Mouse (Mus musculus) layer of hippocampus, adult 2 months (tissue): Measurements from ENCODE around the gene Synpo2. TPM values are rescaled to one million over a fixed set of nuclear protein-coding genes. Genes with fewer than 3 reads are reported as not detected.
A peak's percentile ranks its signal among the peaks of the same experiment; 100 is the strongest.

Experiments
- DNase-seq, 2 experiments: peaks; one replicate each; pipeline ENCODE4 v3.0.0; 2022; ENCODE audit warnings: low spot score in 2 of 2
- H3K27ac ChIP-seq: fragments of 200-600 bp; 2 replicates; pipeline ENCODE4 v1.8.1; 2022
- H3K4me3 ChIP-seq: fragments of 200-600 bp; 2 replicates; pipeline ENCODE4 v1.8.1; 2022; ENCODE audit warnings: mild to moderate bottlenecking
- CTCF ChIP-seq: fragments of 200-600 bp; conservative IDR thresholded peaks from 2 replicates; pipeline ENCODE4 v1.8.1; 2022; ENCODE audit warnings: antibody characterized with exemption, mild to moderate bottlenecking, moderate library complexity
- long read RNA-seq, 2 experiments: library from polyadenylated mRNA; stranded (forward); transcript quantifications; one replicate each; pipeline ENCODE4 v2.0.0; 2021; ENCODE audit warnings: borderline mapping rate in 2 of 2
- total RNA-seq, 2 experiments: library from RNA; stranded (reverse); gene quantifications; 2 replicates each; pipeline ENCODE4 v1.2.3; 2021

Gene Synpo2
- total RNA-seq: 1 to 10 TPM; 3.4 to 3.7 TPM
- long read RNA-seq, experiment 1: 0 reads
- long read RNA-seq, experiment 2, full-length matches to known transcripts: 1 of 2 reads
- long read RNA-seq, experiment 2, partial matches to known transcripts: 0 of 2 reads
- long read RNA-seq, experiment 2, other reads (novel, unspliced or antisense): 1 of 2 reads

DNA sequence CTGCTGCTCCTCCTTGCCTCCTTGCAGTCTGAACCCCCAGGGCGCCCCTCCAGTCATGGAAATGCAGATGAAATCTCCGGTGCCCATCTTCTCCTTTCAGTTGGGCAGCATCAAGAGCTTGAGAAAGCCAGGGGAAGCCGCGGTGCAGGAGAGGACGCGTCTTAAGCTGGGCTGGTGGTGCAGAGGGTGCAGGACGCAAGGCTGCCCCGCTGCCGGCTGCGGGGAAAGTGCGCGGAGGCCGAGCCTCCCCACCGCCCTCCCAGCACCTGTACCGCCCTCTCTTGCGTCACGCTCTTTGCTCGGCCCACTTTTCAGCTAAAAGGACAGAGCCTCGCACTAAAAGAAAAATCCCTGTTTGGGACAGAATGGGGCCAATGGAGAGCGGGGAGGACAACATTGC lies at the start of gene Synpo2:
TSS of gene Synpo2 (minus strand) at position 229 of the 400 bp plus-strand sequence.
- H3K27ac ChIP-seq: peak within 1 kb of the TSS; percentile 39; the same call in 1 of the 2 replicates
- peak; percentile 23 to 40 for DNase-seq
- TF ChIP-seq CTCF: no peak
- H3K4me3 ChIP-seq: peak within 1 kb of the TSS; percentile 67

DNA sequence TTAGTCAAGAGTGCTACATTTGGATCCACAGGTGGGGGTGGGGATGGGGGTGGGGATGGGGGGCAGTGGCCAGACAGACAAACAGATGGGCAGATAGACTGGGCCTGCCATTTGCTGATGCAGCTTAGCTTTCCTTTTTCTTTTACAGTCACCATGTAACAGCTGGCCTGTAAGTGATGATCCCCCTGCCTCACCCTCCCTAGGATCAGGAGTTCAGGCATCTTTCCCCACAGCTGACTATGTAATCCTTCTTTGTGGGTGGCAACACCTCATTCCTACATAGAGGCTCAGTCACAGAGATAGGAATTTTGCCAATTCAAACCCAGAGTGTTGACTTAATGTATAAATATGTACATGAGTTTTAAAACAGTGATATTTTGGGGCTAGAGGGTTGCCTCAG lies 49.7 kb upstream of the Synpo2 start:
- Histone ChIP-seq H3K27ac (no peak overlapping the region), H3K4me3 (no peak overlapping the region)
- no peak for DNase-seq
- TF ChIP-seq CTCF: no peak

DNA sequence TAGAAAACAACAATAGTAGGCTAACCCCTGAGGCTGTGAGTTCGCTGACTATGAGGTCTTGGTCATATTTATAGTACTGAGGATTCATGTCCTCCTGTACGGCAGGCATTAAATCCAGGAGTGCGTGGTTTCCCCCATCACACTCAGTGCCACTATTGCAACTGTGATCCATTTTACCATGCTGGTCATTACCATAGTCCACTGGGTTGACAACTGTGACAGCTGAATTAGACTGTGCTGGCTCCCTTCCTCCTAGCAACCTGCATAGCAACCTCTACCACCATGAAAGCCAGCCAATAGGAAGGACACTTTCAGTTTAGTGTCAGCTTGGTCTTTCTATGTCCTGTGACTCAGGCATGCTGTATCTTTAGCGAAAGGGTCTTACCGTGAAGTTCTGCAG lies 48.3 kb upstream of the Synpo2 start:
- no peak for DNase-seq
- Histone ChIP-seq H3K4me3 (no peak overlapping the region), H3K27ac (no peak overlapping the region)
- TF ChIP-seq CTCF: no peak

DNA sequence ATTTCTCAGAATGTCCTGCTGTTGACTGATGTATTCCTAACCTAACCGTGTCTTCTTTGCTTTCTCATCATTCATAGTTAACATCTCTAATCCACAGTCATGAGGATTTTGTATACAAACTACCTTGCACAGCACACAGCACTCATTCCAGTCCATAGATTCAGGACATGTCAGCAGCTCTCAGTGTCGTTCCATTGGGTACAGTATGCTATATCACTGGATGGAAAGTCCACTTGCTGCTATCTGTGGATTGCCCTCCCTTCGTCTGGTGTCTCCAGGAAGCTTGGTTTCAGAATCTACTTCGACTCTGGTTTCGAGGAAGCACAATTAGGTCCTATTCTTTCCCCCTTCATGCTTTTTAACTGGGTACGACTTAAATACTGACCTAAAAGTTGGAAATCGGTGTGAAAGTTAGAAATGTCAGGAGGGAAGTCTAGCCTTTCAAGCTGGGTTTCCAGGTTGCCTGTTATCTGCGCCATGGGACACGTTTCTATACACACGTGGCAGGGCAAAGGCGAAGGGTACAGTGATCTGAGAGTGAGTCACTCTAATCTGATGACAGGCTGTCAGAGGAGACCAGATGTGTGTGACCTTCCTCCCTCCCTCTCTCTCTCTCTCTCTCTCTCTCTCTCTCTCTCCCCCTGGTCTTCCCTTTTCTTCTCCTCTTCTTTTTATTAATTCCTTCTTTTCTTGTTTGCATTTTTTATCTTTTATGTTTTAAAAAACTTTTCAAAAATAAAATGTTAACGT lies 47.1 kb upstream of the Synpo2 start:
- TF ChIP-seq CTCF: no peak
- no peak overlapping the region for H3K4me3 ChIP-seq
- no peak for DNase-seq
- no peak overlapping the region for H3K27ac ChIP-seq

DNA sequence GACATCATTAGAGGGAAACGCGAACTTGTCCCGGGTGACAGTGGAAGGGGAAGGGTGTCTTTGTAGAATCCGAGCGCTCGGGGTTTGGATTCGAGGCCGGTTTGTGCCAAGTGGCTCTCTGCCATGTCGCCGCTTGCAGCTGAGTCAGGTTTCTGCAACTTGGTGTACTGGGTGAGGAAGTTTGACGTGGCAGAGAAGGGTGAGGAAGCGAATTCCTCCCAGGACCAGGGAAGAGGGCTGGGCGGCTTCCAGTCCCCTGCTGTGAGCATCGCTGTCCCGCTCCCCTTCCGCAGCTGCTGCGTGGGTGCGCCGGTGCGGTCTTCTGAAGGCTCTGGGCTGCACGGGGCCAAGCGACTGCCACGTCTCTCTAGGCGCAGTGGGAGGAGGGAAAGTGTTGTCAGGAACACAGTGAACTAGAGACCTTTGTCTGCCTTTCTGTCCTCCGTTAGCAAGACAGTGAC lies 31.8 kb upstream of the Synpo2 start:
- H3K27ac ChIP-seq: peak overlapping the region; percentile 93
- no peak for TF ChIP-seq CTCF
- peak overlapping the region; percentile 81 for H3K4me3 ChIP-seq
- DNase-seq: peak; percentile 26 to 47

DNA sequence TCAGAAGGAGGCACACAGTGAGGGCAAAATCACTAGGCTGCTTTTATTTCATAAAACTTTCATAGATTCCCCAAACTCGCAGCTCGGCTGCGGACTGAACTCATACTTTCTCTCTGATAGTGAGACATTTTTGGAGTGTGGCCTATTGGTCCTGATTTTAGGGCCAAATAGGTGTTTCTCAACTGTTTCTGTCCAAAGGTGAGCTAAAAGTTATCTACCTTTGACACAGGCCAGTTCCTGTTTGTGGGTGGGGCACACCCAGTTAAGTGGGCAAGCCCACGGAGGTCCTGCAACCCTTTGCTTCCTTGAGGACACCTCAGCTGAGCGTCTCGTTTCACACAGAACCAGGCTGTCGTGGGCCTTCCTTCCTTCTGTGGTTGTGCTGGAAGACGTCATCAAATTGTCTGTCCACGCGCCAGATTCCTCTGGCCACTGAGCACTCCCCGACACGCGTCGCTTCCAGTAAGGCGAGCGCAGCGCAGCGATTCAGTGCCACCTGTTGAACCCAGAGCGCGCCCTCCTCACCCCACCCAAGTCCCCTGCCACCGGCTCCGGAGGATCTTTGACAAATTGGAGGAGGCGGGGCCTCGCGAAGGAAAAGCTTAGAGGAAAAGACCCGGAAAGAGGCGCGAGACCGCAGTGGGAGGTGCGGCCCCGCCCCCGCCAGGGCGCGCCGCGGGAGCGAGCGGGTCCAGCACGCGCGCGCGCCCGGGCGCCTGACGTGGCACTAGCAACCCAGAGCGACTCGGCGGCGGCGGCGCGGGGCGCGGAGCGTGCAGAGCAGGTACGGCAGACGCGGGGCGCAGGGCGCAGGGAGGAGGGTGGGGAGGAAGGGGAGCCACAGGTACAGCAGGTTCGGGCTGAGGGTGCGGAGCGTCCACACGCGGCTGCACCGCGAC lies 31.1 kb upstream of the Synpo2 start, which contains the start of gene Sec24d:
TSS of gene Sec24d (plus strand) at position 703 of the 899 bp plus-strand sequence.
- Histone ChIP-seq H3K27ac (peak within 1 kb of the TSS; percentile 93), H3K4me3 (peak within 1 kb of the TSS; percentile 81)
- DNase-seq: peak; percentile 77 to 78
- no peak for TF ChIP-seq CTCF

DNA sequence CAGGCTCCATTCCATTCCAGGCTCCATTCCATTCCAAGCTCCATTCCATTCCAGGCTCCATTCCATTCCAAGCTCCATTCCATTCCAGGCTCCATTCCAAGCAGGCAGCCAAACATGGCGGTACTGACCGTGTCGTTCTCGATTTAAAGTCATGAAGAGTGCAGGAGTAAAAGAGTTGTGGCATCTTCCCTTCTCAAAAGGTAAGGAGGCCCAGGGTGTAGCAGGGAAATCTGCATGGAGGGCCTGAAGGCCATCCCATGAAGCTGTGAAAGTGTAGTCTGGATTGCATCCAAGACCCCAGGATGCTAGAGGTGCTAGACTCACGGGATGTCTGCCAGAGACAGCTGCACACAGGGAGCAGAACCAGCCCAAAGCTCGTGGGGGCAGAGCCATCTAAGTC lies 28.8 kb upstream of the Synpo2 start:
- H3K27ac ChIP-seq: peak overlapping the region; percentile 65
- no peak for TF ChIP-seq CTCF
- peak overlapping the region; percentile 54 for H3K4me3 ChIP-seq
- DNase-seq: peak; percentile 8 to 36

DNA sequence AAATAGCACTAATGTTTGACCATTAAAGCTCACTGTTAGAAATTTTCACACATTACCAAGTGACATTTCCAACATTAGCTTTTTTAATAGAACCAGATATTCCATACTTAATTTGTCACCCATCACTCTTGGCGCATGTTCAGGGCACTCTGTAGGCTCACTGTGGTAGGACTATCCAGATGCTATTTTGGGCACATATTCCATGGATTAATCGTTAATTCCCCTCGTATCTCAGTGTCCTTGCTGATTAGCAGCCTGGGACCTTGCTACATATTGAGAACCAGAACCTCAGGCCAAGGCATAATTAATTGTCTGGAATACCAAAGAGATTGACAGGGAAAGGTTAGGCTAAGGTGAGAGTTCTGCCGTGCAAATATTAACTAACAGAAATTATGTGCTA lies 22.8 kb upstream of the Synpo2 start:
- Histone ChIP-seq H3K4me3 (no peak overlapping the region), H3K27ac (peak overlapping the region; percentile 46)
- DNase-seq: no peak
- TF ChIP-seq CTCF: no peak

DNA sequence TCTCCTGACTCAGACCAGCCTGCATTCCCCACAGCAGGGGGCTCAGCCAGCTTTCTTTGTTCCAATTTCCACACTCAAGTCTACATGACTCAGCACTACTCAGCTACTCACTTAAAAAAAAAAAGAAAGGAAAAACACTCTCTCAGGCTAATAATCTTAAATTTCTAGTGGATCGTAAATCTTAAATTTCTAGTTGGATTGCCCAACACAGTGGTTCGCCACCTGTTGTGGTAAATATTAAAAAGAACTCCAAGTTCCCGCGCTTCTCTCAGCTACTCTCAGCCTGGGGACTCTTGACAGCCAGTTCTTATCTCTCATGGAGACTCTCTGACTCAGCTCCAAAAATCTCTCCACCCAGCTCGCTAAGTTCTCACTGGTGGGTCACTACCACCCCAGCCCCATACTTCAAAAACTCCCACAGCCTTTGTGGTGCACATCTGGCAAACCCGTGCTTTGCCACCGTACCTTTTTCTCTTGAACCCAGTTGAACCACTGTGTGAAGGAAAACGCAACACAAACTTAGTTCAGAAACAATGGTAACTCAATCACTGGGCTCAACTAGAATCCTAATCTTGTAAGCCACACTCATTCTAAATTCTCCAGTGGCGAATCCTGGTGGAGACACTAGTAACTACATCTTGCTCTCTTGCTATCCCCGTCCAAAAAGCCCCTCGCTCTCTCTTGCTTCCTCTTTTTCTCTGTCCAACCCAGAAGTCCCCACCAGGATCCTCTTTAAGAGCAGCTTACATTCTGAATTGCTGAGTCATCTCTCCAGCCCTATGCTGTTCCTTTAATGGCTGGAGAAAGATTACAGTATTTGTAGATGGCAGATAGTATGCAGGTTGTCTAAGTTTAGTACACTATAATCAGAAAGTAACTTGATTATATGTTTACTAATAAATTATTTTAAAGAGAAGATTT lies 20.5 kb upstream of the Synpo2 start:
- no peak; the same call in 1 of the 2 replicates for TF ChIP-seq CTCF
- H3K4me3 ChIP-seq: no peak overlapping the region
- no peak overlapping the region for H3K27ac ChIP-seq
- DNase-seq: no peak

DNA sequence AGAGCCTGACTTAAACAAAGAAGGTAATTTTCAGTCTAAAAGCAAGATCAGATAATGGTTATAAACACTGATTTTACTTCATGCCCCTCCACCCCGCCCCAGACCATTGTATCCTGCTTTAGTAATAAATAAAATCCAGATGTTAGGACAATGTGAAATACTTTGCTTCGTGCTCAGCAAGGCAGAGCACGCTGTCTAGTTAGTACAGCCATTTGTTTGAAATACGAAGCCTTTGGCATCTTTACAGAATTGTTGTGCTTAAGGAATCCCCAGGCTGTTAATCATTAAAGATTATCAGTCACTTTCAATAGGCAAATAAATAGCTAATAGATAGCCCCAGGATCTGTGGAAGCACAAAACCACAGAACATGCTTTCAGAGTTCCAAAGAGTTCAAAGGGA lies 9.7 kb upstream of the Synpo2 start:
- H3K4me3 ChIP-seq: no peak overlapping the region
- H3K27ac ChIP-seq: no peak overlapping the region
- TF ChIP-seq CTCF: no peak
- DNase-seq: no peak

DNA sequence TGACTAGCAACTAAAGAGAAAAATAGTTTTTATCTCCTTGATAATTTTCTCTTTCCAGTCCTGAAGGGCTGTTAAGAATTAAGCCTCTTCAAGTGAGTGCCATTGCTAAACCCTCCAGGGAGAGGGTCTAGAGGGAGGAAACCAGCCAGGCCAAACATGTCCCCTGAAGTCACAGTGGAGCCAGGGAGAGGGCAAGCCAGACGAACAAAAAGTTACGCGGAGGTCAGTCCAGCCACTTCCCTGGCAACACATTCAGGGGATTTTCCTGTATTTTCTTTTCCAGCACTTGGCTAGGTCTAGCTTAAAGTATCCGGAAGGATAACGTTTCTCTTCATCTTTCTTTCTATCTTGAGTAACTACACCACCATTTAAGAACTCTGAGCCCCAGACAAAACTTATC lies 8.4 kb upstream of the Synpo2 start:
- TF ChIP-seq CTCF: no peak
- no peak overlapping the region for H3K27ac ChIP-seq
- H3K4me3 ChIP-seq: no peak overlapping the region
- DNase-seq: no peak

DNA sequence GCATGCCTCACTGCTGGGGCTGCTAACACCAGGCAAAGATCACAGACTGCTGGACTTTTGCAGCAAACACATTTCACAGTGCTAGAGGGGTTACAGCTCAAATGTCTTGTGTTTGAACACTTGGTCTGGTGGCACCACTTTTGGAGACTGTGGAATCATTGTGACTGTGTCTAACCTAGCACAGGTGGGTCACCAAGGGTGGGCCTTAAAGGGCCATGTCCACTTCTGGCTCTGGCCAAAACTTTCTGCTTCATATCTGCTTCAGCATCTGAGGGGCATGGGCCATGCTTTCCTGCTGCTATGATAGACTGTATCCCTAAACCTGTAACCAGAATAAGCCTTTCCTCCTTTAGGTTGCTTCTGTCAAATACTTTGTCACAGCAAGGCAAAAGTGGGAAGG lies 1.5 kb upstream of the Synpo2 start:
- no peak overlapping the region for H3K27ac ChIP-seq
- no peak overlapping the region for H3K4me3 ChIP-seq
- no peak for TF ChIP-seq CTCF
- no peak for DNase-seq
